Mouse (Mus musculus) erythroblast, adult 5-6 weeks (primary cell): ENCODE measurements around the gene Olfr593. TPM values are rescaled to one million over a fixed set of nuclear protein-coding genes. Genes with fewer than 3 reads are reported as not detected.
"Not testable (repeated sequence)": the region's sequence is repeated elsewhere in the genome, so short reads cannot be mapped to it uniquely, and the experiment has no call there.

Source experiments
- ATAC-seq: replicated peaks from 2 replicates; pipeline ENCODE4 v1.8.0; 2016; ENCODE audit warnings: moderate number of reproducible peaks, mild to moderate bottlenecking, moderate TSS enrichment, inconsistent platforms; ENCODE audit not compliant: poor library complexity, low FRiP score, severe bottlenecking
- total RNA-seq, 2 experiments: library from RNA; stranded (forward) in 1 of 2; stranded (reverse) in 1 of 2; fragments of 150-400 nt in 1 of 2; fragments of 200-764, 138-1000 nt in 1 of 2; gene quantifications; 2 replicates each; pipeline versions ENCODE4 v1.2.3 to v1.2.4; 2015 to 2017; ENCODE audit warnings: low replicate concordance in 2 of 2

Gene Olfr593
- not detected in 2 replicates for total RNA-seq (2015; ENCODE audit: low replicate concordance)
- total RNA-seq (2017; ENCODE audit: low replicate concordance), result not detected in 2 replicates

DNA sequence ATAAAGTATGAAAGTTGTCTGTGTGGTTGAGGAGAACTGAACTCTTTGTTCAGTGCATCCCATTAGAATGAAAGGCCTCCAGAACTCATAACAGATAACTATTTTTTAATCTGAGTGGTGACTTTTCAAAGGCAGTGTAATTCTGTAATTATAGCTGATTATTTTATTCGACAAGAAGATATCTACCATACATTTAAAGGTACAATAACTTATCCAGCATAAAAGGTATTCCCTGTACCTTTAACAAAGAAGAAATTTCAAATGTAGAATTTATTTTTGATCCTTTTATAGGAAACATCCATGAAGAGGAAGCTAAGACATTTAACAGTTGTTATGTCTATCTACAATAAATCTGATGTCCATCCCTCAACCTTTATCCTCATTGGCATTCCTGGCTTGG, at the start of gene Olfr593:
TSS of gene Olfr593 (plus strand) at position 301 of the 400 bp plus-strand sequence.
- ATAC-seq, result no peak

DNA sequence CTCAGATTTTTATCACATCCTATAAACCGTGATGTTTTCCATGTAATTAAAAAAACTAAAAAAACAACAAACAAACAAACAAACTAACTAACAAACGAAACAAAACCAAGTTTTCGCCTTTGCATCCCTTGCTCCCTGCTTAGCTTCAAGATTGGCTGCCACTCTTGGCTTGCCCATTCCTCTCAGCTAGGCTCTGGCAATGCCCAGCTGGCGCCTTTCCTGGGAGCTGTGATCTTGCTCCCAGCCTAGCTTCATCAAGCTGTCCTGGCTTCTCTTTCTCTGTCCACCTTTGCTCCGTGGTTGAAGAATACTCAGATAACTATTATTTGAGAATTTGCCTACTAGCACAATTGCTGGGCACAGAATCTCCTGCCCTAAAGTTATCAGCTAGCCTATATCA, 42.0 kb upstream of the Olfr593 start:
- no peak for ATAC-seq

DNA sequence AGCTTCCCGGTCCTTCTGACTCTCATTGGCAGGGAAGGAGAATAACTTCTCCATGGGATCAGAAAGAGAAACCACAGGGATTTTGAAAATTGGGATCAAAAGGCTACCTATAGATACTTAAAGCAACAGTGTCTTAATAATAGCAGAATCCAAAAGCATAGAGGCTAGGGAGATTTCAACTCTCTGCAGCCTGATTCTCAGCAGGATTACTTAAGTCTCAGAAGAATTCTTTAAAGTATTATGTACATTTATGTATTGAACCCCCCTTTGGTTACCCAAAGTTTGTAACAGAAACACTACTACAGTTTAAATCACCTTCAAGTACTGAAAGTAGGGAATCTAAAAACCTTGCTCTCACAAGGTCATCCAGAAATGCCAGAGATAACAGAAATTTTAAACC, 33.4 kb upstream of the Olfr593 start, which contains the start of gene Olfr591:
TSS of gene Olfr591 (minus strand) at position 101 of the 400 bp plus-strand sequence.
- no peak for ATAC-seq

DNA sequence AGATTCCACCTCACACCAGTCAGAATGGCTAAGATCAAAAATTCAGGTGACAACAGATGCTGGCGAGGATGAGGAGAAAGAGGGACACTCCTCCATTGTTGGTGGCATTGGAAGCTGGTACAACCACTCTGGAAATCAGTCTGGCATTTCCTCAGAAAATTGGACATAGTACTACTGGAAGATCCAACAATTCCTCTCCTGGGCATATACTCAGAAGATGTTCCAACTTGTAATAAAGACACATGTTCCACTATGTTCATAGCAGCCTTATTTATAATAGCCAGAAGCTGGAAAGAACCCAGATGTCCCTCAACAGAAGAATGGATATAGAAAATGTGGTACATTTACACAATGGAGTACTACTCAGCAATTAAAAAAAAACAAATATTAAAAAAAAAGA, 27.2 kb upstream of the Olfr593 start, which contains the start of gene Olfr592:
TSS of gene Olfr592 (plus strand) at position 301 of the 400 bp plus-strand sequence.
- ATAC-seq, result not testable (repeated sequence)

DNA sequence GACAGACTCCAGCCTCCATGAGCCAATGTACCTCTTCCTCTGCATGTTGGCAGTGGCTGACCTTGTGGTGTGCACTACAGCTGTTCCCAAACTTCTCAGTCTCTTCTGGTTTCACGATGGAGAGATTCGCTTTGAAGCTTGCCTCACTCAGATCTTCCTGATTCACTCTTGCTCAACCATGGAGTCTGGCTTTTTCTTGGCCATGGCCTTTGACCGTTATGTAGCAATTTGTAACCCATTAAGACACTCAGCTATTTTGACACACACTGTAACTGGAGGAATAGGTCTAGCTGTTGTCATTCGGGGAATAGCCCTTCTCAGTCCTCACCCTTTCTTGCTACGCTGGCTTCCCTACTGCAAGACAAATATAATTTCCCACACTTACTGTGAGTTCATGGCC, 388 bp downstream of the Olfr593 start:
- not testable (repeated sequence) for ATAC-seq

DNA sequence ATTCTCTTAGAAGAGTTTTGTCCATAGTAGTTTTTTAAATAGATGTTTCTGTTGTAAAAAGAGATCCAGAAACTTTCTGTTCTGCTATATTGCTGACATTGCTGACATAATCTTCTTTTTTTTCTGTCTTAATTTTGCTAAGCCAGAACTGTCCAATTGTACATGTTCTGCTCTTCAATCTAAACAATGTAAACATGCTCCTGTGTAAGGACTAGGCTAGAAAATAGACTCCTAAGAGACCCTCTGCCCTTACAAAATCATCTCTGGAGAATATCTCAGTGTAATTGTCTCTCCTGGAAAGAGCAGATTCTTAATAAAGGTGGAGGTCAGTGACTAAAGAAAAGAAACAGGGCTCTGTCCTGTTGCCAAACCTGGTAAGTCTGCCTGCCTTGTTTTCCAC, 5.0 kb downstream of the Olfr593 start, which contains the start of gene Olfr594:
TSS of gene Olfr594 (plus strand) at position 301 of the 400 bp plus-strand sequence.
- no peak for ATAC-seq

DNA sequence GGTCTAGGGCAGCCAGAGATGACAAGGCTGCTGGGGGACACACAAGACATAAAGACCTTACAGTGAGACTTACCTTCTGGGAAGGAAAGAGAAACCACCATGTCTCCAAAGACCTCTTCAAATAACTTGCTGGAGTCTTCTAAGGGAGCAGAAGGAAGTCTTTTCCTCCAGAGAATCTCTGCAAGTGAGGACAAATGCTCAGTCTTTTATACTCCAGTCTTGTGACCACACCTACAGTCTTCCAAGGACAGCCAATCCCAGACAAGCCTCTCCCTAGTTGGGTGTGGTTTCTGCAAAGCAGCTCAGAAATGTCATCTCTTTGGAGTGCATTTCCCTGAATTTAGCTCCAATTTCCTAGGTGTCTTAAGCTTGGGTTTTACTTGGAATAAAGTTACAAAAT, 40.7 kb downstream of the Olfr593 start, which contains the start of gene Usp17ld:
TSS of gene Usp17ld (minus strand) at position 101 of the 400 bp plus-strand sequence.
- not testable (repeated sequence) for ATAC-seq

Other genes starting within 250 kb of the Olfr593 start
- gene Olfr576, start 249.2 kb upstream of the Olfr593 start, total RNA-seq (2015; ENCODE audit: low replicate concordance), result not detected in 2 replicates
- gene Olfr576, start 249.2 kb upstream of the Olfr593 start, total RNA-seq (2017; ENCODE audit: low replicate concordance), result 0.43 TPM in 1 of 2 replicates, not detected in the other
- not detected in 2 replicates for gene Olfr577, start 235.9 kb upstream of the Olfr593 start, total RNA-seq (2015; ENCODE audit: low replicate concordance)
- gene Olfr577, start 235.9 kb upstream of the Olfr593 start, total RNA-seq (2017; ENCODE audit: low replicate concordance), result not detected in 2 replicates
- gene Olfr578, start 222.5 kb upstream of the Olfr593 start, total RNA-seq (2015; ENCODE audit: low replicate concordance), result not detected in 2 replicates
- not detected in 2 replicates for gene Olfr578, start 222.5 kb upstream of the Olfr593 start, total RNA-seq (2017; ENCODE audit: low replicate concordance)
- gene Olfr582, start 173.8 kb upstream of the Olfr593 start, total RNA-seq (2015; ENCODE audit: low replicate concordance), result not detected in 2 replicates
- not detected in 2 replicates for gene Olfr582, start 173.8 kb upstream of the Olfr593 start, total RNA-seq (2017; ENCODE audit: low replicate concordance)
- not detected in 2 replicates for gene Olfr583, start 160.6 kb upstream of the Olfr593 start, total RNA-seq (2015; ENCODE audit: low replicate concordance)
- gene Olfr583, start 160.6 kb upstream of the Olfr593 start, total RNA-seq (2017; ENCODE audit: low replicate concordance), result not detected in 2 replicates
- gene Olfr584, start 130.0 kb upstream of the Olfr593 start, total RNA-seq (2015; ENCODE audit: low replicate concordance), result not detected in 2 replicates
- gene Olfr584, start 130.0 kb upstream of the Olfr593 start, total RNA-seq (2017; ENCODE audit: low replicate concordance), result not detected in 2 replicates
- not detected in 2 replicates for gene Olfr585, start 114.1 kb upstream of the Olfr593 start, total RNA-seq (2015; ENCODE audit: low replicate concordance)
- gene Olfr585, start 114.1 kb upstream of the Olfr593 start, total RNA-seq (2017; ENCODE audit: low replicate concordance), result 2.2 TPM in 1 of 2 replicates, not detected in the other
- gene Olfr586, start 86.2 kb upstream of the Olfr593 start, total RNA-seq (2015; ENCODE audit: low replicate concordance), result not detected in 2 replicates
- gene Olfr586, start 86.2 kb upstream of the Olfr593 start, total RNA-seq (2017; ENCODE audit: low replicate concordance), result 0.17 TPM in 1 of 2 replicates, not detected in the other
- gene Olfr588-ps1, start 71.0 kb upstream of the Olfr593 start, total RNA-seq (2015; ENCODE audit: low replicate concordance), result not detected in 2 replicates
- gene Olfr588-ps1, start 71.0 kb upstream of the Olfr593 start, total RNA-seq (2017; ENCODE audit: low replicate concordance), result not detected in 2 replicates
- gene Olfr589, start 55.5 kb upstream of the Olfr593 start, total RNA-seq (2015; ENCODE audit: low replicate concordance), result not detected in 2 replicates
- not detected in 2 replicates for gene Olfr589, start 55.5 kb upstream of the Olfr593 start, total RNA-seq (2017; ENCODE audit: low replicate concordance)
- gene Olfr591, start 33.5 kb upstream of the Olfr593 start, total RNA-seq (2015; ENCODE audit: low replicate concordance), result not detected in 2 replicates
- not detected in 2 replicates for gene Olfr591, start 33.5 kb upstream of the Olfr593 start, total RNA-seq (2017; ENCODE audit: low replicate concordance)
- gene Olfr592, start 27.1 kb upstream of the Olfr593 start, total RNA-seq (2015; ENCODE audit: low replicate concordance), result not detected in 2 replicates
- 0.70 TPM in 1 of 2 replicates, not detected in the other for gene Olfr592, start 27.1 kb upstream of the Olfr593 start, total RNA-seq (2017; ENCODE audit: low replicate concordance)
- gene Olfr594, start 5.1 kb downstream of the Olfr593 start, total RNA-seq (2015; ENCODE audit: low replicate concordance), result not detected in 2 replicates
- gene Olfr594, start 5.1 kb downstream of the Olfr593 start, total RNA-seq (2017; ENCODE audit: low replicate concordance), result not detected in 2 replicates
- not detected in 2 replicates for gene Usp17ld, start 40.6 kb downstream of the Olfr593 start, total RNA-seq (2015; ENCODE audit: low replicate concordance)
- not detected in 2 replicates for gene Usp17ld, start 40.6 kb downstream of the Olfr593 start, total RNA-seq (2017; ENCODE audit: low replicate concordance)
- gene Olfr596, start 93.8 kb downstream of the Olfr593 start, total RNA-seq (2015; ENCODE audit: low replicate concordance), result not detected in 2 replicates
- not detected in 2 replicates for gene Olfr596, start 93.8 kb downstream of the Olfr593 start, total RNA-seq (2017; ENCODE audit: low replicate concordance)
- not detected in 2 replicates for gene Olfr597, start 104.5 kb downstream of the Olfr593 start, total RNA-seq (2015; ENCODE audit: low replicate concordance)
- gene Olfr597, start 104.5 kb downstream of the Olfr593 start, total RNA-seq (2017; ENCODE audit: low replicate concordance), result not detected in 2 replicates
- gene Olfr598, start 111.7 kb downstream of the Olfr593 start, total RNA-seq (2015; ENCODE audit: low replicate concordance), result not detected in 2 replicates
- not detected in 2 replicates for gene Olfr598, start 111.7 kb downstream of the Olfr593 start, total RNA-seq (2017; ENCODE audit: low replicate concordance)
- gene Olfr599, start 124.1 kb downstream of the Olfr593 start, total RNA-seq (2015; ENCODE audit: low replicate concordance), result not detected in 2 replicates
- not detected in 2 replicates for gene Olfr599, start 124.1 kb downstream of the Olfr593 start, total RNA-seq (2017; ENCODE audit: low replicate concordance)
- gene Olfr600, start 137.8 kb downstream of the Olfr593 start, total RNA-seq (2015; ENCODE audit: low replicate concordance), result not detected in 2 replicates
- gene Olfr600, start 137.8 kb downstream of the Olfr593 start, total RNA-seq (2017; ENCODE audit: low replicate concordance), result not detected in 2 replicates
- not detected in 2 replicates for gene Olfr601, start 150.8 kb downstream of the Olfr593 start, total RNA-seq (2015; ENCODE audit: low replicate concordance)
- not detected in 2 replicates for gene Olfr601, start 150.8 kb downstream of the Olfr593 start, total RNA-seq (2017; ENCODE audit: low replicate concordance)
- gene Olfr603, start 174.3 kb downstream of the Olfr593 start, total RNA-seq (2015; ENCODE audit: low replicate concordance), result not detected in 2 replicates
- gene Olfr603, start 174.3 kb downstream of the Olfr593 start, total RNA-seq (2017; ENCODE audit: low replicate concordance), result not detected in 2 replicates
- gene Usp17lc, start 203.2 kb downstream of the Olfr593 start, total RNA-seq (2015; ENCODE audit: low replicate concordance), result not detected in 2 replicates
- not detected in 2 replicates for gene Usp17lc, start 203.2 kb downstream of the Olfr593 start, total RNA-seq (2017; ENCODE audit: low replicate concordance)
- gene Olfr605, start 233.6 kb downstream of the Olfr593 start, total RNA-seq (2015; ENCODE audit: low replicate concordance), result not detected in 2 replicates
- not detected in 2 replicates for gene Olfr605, start 233.6 kb downstream of the Olfr593 start, total RNA-seq (2017; ENCODE audit: low replicate concordance)
- not detected in 2 replicates for gene Olfr606, start 237.2 kb downstream of the Olfr593 start, total RNA-seq (2015; ENCODE audit: low replicate concordance)
- gene Olfr606, start 237.2 kb downstream of the Olfr593 start, total RNA-seq (2017; ENCODE audit: low replicate concordance), result not detected in 2 replicates